Mouse (Mus musculus): Measurements from ENCODE around the gene Ticam1. TPM values are rescaled to one million over a fixed set of nuclear protein-coding genes. Genes with fewer than 3 reads are reported as not detected.
"Not testable (repeated sequence)": the region's sequence is repeated elsewhere in the genome, so short reads cannot be mapped to it uniquely, and the experiment has no call there.

Gene Ticam1
- total RNA-seq, 2 experiments from 2014 or later = 6.2 to 7.4 TPM

- no peak for DNase-seq (ENCODE audit: low spot score in 2 of 2)
Observed at GRCm38 (mm10) chr17:56265011-56265410, 11.6 kb downstream of the Ticam1 start.

- peak; percentile 73 to 85 for DNase-seq (ENCODE audit: low spot score in 2 of 2)
Observed at GRCm38 (mm10) chr17:56264020-56264419, 12.6 kb downstream of the Ticam1 start.

- DNase-seq (ENCODE audit: low spot score in 2 of 2) = no peak
Observed at GRCm38 (mm10) chr17:56262645-56263094, 13.9 kb downstream of the Ticam1 start.

DNA sequence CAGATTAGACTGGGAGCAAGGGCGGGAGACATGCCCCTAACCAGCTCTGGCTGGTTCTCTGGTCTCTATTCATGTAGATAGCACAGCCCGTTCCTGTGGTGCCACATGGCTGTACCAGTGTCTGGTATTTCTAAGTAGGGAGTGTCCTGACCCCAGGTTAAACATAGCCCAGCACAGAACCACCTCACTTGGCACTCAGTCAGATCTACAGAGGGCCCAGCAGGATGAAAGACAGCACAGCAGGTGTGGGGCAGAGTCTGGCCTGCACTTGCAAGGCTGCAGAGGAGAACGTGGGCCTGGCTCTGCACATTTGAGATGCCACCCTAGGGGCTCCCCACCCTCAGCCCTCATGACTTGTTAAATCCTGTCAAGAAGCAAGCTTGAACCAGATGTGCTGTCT lies 15.4 kb downstream of the Ticam1 start:
- DNase-seq (ENCODE audit: low spot score in 2 of 2) = no peak

GRCm38 (mm10) chr17:56259301-56260037 lies 17.1 kb downstream of the Ticam1 start:
- no peak for DNase-seq (ENCODE audit: low spot score in 2 of 2)

- DNase-seq (ENCODE audit: low spot score in 2 of 2) = not testable (repeated sequence)
Observed at GRCm38 (mm10) chr17:56258812-56259211, 17.8 kb downstream of the Ticam1 start.

- not testable (repeated sequence) for DNase-seq (ENCODE audit: low spot score in 2 of 2)
Observed at GRCm38 (mm10) chr17:56258269-56258668, 18.3 kb downstream of the Ticam1 start.

DNA sequence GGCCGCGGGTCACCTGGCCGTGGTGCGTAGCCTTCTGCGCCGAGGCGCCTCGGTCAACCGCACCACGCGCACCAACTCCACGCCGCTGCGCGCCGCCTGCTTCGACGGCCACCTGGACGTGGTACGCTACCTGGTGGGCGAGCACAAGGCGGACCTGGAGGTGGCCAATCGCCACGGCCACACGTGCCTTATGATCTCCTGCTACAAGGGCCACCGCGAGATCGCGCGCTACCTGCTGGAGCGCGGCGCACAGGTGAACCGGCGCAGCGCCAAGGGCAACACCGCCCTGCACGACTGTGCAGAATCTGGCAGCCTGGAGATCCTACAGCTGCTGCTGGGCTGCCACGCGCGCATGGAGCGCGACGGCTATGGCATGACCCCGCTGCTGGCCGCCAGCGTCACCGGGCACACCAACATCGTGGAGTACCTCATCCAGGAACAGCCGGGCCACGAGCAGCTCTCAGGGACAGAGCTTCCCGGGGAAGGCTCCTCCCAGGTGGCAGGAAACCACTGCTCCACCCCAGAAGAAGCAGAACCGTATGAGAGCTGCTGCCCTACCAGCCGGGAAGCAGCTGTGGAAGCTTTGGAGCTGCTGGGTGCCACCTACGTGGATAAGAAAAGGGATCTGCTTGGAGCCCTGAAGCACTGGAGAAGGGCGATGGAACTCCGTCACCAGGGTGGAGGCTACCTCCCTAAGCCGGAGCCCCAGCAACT lies 19.2 kb downstream of the Ticam1 start:
- DNase-seq (ENCODE audit: low spot score in 2 of 2) = no peak

GRCm38 (mm10) chr17:56256239-56256881 lies 20.2 kb downstream of the Ticam1 start, which contains the start of gene Fem1a:
TSS of gene Fem1a (plus strand) at chr17:56256810.
- DNase-seq (ENCODE audit: low spot score in 2 of 2) = peak; percentile 88 to 98

DNA sequence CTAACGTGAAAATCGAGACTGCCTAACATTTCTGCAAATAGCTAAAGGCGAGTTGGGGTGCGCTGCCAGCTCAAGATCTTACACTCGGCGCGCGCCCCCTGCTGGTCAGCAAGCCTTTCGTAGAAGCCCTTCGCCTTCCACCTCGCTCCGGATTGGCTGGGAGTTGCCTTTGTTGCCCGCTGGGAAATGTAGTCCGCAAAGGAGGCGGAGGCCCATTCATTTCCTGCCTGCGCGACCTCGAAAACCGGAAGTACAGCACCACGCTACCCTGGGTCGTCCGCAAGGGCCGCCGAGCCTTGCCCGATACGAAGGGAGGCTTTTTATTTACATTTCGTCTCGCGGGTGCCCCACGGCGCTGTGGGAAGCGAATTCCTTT lies 20.7 kb downstream of the Ticam1 start:
- DNase-seq (ENCODE audit: low spot score in 2 of 2) = peak; percentile 99 to 100

GRCm38 (mm10) chr17:56255429-56255828 lies 21.2 kb downstream of the Ticam1 start:
- DNase-seq (ENCODE audit: low spot score in 2 of 2) = peak; percentile 64 to 71

GRCm38 (mm10) chr17:56254695-56255094 lies 21.9 kb downstream of the Ticam1 start:
- DNase-seq (ENCODE audit: low spot score in 2 of 2) = no peak

DNA sequence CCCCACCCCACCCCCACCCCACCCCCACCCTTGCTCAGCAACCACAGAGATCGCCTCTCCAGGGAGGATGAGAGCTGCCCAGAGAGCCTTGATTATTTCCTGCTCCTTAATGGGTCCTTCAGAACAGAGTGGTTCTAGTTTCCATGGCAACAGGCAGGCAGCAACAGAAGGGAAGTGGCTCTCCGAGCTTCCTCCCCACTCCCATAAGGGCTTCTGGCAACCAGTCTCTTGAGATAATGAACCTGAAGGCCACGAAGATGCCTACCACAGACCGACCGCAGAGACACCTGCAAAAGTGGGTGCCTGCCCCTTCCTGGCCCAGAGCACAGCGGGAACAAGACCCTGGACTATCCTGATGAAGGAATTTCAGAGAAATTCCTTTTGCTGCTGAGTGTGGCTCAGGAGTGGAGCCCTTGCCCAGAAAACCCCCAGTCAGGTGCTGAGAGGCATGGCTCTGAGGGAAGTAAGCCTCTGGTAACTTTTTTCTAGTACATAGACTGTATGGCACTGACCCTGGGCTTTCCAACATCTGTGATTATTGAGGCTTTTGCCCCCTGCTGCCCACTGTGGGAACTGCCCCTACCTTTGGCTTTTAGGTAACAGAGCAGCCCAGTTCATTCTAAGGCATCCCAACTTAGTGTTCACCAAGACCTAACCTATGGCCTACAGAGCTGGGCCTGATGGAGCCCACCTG lies 25.3 kb downstream of the Ticam1 start:
- DNase-seq (ENCODE audit: low spot score in 2 of 2) = peak; percentile 61 to 78

- DNase-seq (ENCODE audit: low spot score in 2 of 2) = no peak
Observed at GRCm38 (mm10) chr17:56245608-56246007, 31.0 kb downstream of the Ticam1 start.

GRCm38 (mm10) chr17:56241541-56242401 lies 34.8 kb downstream of the Ticam1 start:
- peak; percentile 64 to 81 for DNase-seq (ENCODE audit: low spot score in 2 of 2)

GRCm38 (mm10) chr17:56233818-56234469 lies 42.6 kb downstream of the Ticam1 start:
- peak; percentile 90 to 95 for DNase-seq (ENCODE audit: low spot score in 2 of 2)

- no peak for DNase-seq (ENCODE audit: low spot score in 2 of 2)
Observed at GRCm38 (mm10) chr17:56233389-56233788, 43.2 kb downstream of the Ticam1 start.

DNA sequence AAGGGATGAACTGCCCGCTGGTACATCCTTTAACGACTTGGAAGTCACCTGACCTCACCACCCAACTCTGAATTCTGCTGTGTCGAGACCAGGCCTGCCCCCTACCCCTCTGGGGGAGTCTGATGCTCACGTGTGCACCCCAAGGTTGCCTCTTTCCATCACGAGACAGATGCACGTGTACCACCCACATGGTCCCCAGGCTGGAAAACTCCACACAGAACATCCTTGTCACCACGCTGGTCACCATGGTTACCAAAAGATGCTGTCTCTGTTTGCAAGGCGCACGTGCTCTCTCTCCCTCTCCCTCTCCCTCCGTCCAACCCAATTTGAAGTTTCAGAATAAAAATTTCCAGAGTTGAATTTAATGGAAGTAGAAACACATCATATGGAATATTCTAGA lies 46.6 kb downstream of the Ticam1 start:
- DNase-seq (ENCODE audit: low spot score in 2 of 2) = peak; percentile 59 to 86

DNA sequence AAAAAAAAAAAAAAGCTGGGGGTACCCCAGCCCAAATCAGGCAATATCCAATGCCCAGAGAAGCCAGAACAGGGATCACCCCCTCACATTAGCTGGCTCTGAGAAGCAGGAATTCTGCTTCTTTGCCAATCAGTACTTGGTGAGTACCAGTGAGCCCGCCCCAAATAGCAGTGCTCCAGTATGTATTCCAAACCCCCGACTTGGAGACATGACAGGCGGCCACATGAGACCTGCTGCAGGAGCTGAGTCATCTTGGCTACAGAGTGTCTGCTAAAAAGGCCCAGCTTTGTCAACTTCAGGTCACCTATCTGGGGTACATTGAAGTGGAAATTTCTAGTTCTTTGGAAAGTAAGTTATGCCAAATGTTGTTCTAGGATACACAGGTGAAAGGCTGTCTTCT lies 50.0 kb downstream of the Ticam1 start:
- DNase-seq (ENCODE audit: low spot score in 2 of 2) = no peak

- DNase-seq (ENCODE audit: low spot score in 2 of 2) = no peak
Observed at GRCm38 (mm10) chr17:56224916-56225315, 51.7 kb downstream of the Ticam1 start.
